Comparison of ENCODE assay signal across 26 mouse cellular contexts in the genomic region with DNA sequence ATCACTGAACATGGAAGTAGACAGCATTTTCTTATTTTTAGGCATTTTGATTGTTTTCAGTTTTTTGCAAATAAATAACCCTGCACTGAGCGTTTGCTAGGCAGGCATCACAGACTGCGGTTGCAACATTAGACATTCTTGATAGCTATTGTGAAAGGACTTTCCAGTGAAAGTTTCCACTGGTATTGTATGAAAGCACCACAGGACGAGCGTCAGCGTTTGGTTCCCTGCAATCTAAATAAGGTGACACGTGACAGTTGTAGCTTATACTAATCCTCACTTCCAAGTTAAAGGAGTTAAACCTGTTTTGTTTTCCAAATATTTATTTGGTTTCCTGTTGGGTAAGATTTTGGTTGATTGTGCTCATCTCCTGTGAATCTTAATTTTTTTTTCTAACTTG. TPM values are rescaled to one million over a fixed set of nuclear protein-coding genes. Genes with fewer than 3 reads are reported as not detected.
DNase-seq lines count a peak whose midpoint lies in the region; ATAC-seq and TF ChIP-seq lines count a peak whose summit lies in the region.
"Had no signal": no experiment of that assay in that cellular context is flagged by ENCODE, and none has a peak within 500 bp of the region (broad histone marks: within the 10 kb centered on the region; RNA-seq: fewer than 3 reads in every experiment).

No protein-coding gene starts in this region.

- TF ChIP-seq RAD21 in CH12.LX (IDR thresholded peaks at IDR 0.05; ENCODE audit: low read depth, low read length) = no peak

- H3K4me2 ChIP-seq in CH12.LX (ENCODE audit: insufficient read depth, low read depth, poor library complexity, severe bottlenecking) = no peak overlapping the region
- H3K4me2 ChIP-seq: intestine, embryonic 15.5 days had no signal

- dilution Hi-C loops in CH12.LX (cut with MboI; ENCODE audit: extremely low pct_ligation_motif_present, extremely low pct_unique_long_range_greater_than_20kb, low sequenced_read_pairs) = no loop called here

- H3K4me1 ChIP-seq in CH12.LX (ENCODE audit: control insufficient read depth in 1 of 2, insufficient read depth in 2 of 2) = no peaks in the 10 kb centered on the region
- H3K4me1 ChIP-seq: intestine, embryonic 15.5 days had no signal

- no peak overlapping the region for H3K4me3 ChIP-seq in CH12.LX (replicated peaks in 1 of 3; ENCODE audit: low read depth in 2 of 3, low read length in 2 of 3, poor library complexity in 1 of 3)
- H3K4me3 ChIP-seq: embryonic facial prominence, embryonic 10.5 days; forebrain, embryonic 13.5 days; gastrocnemius, adult 2 months; intestine, embryonic 15.5 days had no signal

- no peak for TF ChIP-seq POLR2A in CH12.LX (IDR thresholded peaks at IDR 0.05; ENCODE audit: low read depth, low read length)

- DNase-seq in lung, postnatal 10 days = peak; percentile 11
- DNase-seq in lung, postnatal 25 days (ENCODE audit: low spot score) = no peak
- DNase-seq in CH12.LX (ENCODE audit: extremely low read depth) = no peak
- no peak for DNase-seq in left cerebral cortex, adult 11 months (ENCODE audit: low spot score)
- no peak for DNase-seq in adrenal gland, adult 2 months
- no peak for DNase-seq in MN1 (ENCODE audit: low spot score)
- DNase-seq: adrenal gland, postnatal 14 days; cerebellum, adult 18-20 months; cerebellum, adult 9-11 months; cerebellum, postnatal 36 days; forebrain, postnatal 0 days; gastrocnemius, adult 2 months; gastrocnemius, postnatal 25 days; heart, adult 11 months; heart, postnatal 10 days; heart, postnatal 4 days had no signal

- H3K27me3 ChIP-seq in CH12.LX (replicated peaks) = no peaks in the 10 kb centered on the region
- H3K27me3 ChIP-seq: forebrain, embryonic 13.5 days; hindbrain, embryonic 12.5 days; intestine, embryonic 15.5 days had no signal

- peak; percentile 56 for ATAC-seq in granulocyte monocyte progenitor cell, adult 5-6 weeks (replicated peaks; ENCODE audit: poor library complexity, severe bottlenecking)
- ATAC-seq in megakaryocyte progenitor cell, adult 5-6 weeks (replicated peaks; ENCODE audit: poor library complexity) = peak; percentile 63
- ATAC-seq: forebrain, postnatal 0 days; hindbrain, embryonic 16.5 days; intestine, embryonic 15.5 days; Patski had no signal

- no peak overlapping the region for H3K27ac ChIP-seq in CH12.LX (ENCODE audit: insufficient read depth, low read depth)
- H3K27ac ChIP-seq: embryonic facial prominence, embryonic 10.5 days; forebrain, embryonic 13.5 days; gastrocnemius, adult 2 months; heart, embryonic 10.5 days; hindbrain, embryonic 12.5 days; intestine, embryonic 15.5 days had no signal

- TF ChIP-seq CTCF in CH12.LX (conservative IDR thresholded peaks at IDR 0.05 in 1 of 2, IDR thresholded peaks at IDR 0.05 in 1 of 2; ENCODE audit: low read depth in 2 of 2, low read length in 2 of 2) = no peak

- H3K79me2 ChIP-seq in CH12.LX (replicated peaks; ENCODE audit: control insufficient read depth, extremely low read depth, insufficient read depth, poor library complexity, severe bottlenecking) = no peaks in the 10 kb centered on the region

- H3K9ac ChIP-seq in CH12.LX (ENCODE audit: insufficient read depth, low read depth) = no peak overlapping the region
- H3K9ac ChIP-seq: forebrain, embryonic 13.5 days; forebrain, postnatal 0 days; hindbrain, embryonic 12.5 days; intestine, embryonic 15.5 days had no signal

- no peaks in the 10 kb centered on the region for H3K9me3 ChIP-seq in CH12.LX (replicated peaks; ENCODE audit: low read length)
- H3K9me3 ChIP-seq: embryonic facial prominence, embryonic 10.5 days; forebrain, embryonic 13.5 days; heart, embryonic 10.5 days; hindbrain, embryonic 12.5 days; intestine, embryonic 15.5 days had no signal

- no peaks in the 10 kb centered on the region for H3K36me3 ChIP-seq in CH12.LX (replicated peaks in 1 of 2; ENCODE audit: control insufficient read depth in 1 of 2, insufficient read depth in 1 of 2, low read length in 1 of 2)
- H3K36me3 ChIP-seq: embryonic facial prominence, embryonic 10.5 days; heart, embryonic 10.5 days; hindbrain, embryonic 12.5 days; intestine, embryonic 15.5 days had no signal

- peak; percentile 46; the same call in 1 of the 2 replicates for TF ChIP-seq EP300 in CH12.LX (IDR thresholded peaks at IDR 0.05; ENCODE audit: low read length)

- in situ Hi-C loops in CH12.LX (cut with MboI; ENCODE audit: low pct_ligation_motif_present, low pct_unique_long_range_greater_than_20kb, low sequenced_read_pairs) = loop anchor here (10.0 to 25.0 kb wide), 2 partner anchors 118 to 286 kb away; no protein-coding TSS in a partner anchor

TF ChIP-seq in CH12.LX, 34 proteins besides CTCF, POLR2A, EP300 and RAD21:
- TF ChIP-seq MYC (IDR thresholded peaks at IDR 0.05; ENCODE audit: low read depth, low read length) = no peak
- peak; percentile 78 for TF ChIP-seq BHLHE40 (IDR thresholded peaks at IDR 0.05; ENCODE audit: low read depth, low read length)
- TF ChIP-seq MXI1 (IDR thresholded peaks at IDR 0.05; ENCODE audit: low read depth, low read length) = no peak
- TF ChIP-seq NRF1 (IDR thresholded peaks at IDR 0.05; ENCODE audit: low read depth, low read length) = no peak
- 0 out of 2 replicates have a peak, but pooled peaks have one; percentile 19 for TF ChIP-seq USF2 (conservative IDR thresholded peaks at IDR 0.05; ENCODE audit: low read depth, low read length)
- TF ChIP-seq IRF4 (IDR thresholded peaks at IDR 0.05; ENCODE audit: low read depth, low read length) = no peak
TF ChIP-seq in CH12.LX: peak in this region for 2.

RNA-seq across cellular contexts. Expression of gene Acvr1c, which starts 34.4 kb away (rescaled TPM):
- total RNA-seq in CH12.LX (2012; rRNA removed) = not detected in 2 replicates
- 0.03 and 0.05 TPM in 2 replicates for total RNA-seq in CH12.LX (2014; rRNA removed)
- 0.21 and 0.48 TPM in 2 replicates for polyA plus RNA-seq in CH12.LX (2012; ENCODE audit: insufficient read length, low read depth)
- not detected in 2 replicates for total RNA-seq in granulocyte monocyte progenitor cell, adult 5-6 weeks (2014; fragmentation: Nextera tagmentation)
- total RNA-seq in granulocyte monocyte progenitor cell, adult 5-6 weeks (2017) = not detected in 2 replicates
- total RNA-seq in megakaryocyte progenitor cell, adult 5-6 weeks (2015) = not detected in 2 replicates
- 0.03 TPM in 1 of 2 replicates, not detected in the other for total RNA-seq in megakaryocyte progenitor cell, adult 5-6 weeks (2017)
- total RNA-seq in adrenal gland, adult 2 months (2021) = 10 to 100 TPM; 16.6 to 33.5 TPM
- polyA plus RNA-seq in adrenal gland, adult 2 months (2012; rRNA removed) = 1.3 and 2.5 TPM in 2 replicates
- total RNA-seq: MEL had no signal
- polyA plus RNA-seq: Patski had no signal

Comparison
In these comparisons a context has a peak if more than half of its experiments do, and no peak if none do; other contexts are left out.
1. RNA of gene Acvr1c, which starts 34.4 kb away (total RNA-seq): 16.6 to 33.5 TPM in adrenal gland, adult 2 months; 0.03 to 0.05 TPM in CH12.LX, not detected in granulocyte monocyte progenitor cell, adult 5-6 weeks and 0.03 TPM in megakaryocyte progenitor cell, adult 5-6 weeks; every median in the first group is over 10 times any median in the second.